Mouse (Mus musculus) small intestine, adult 2 months (tissue): ENCODE data around the gene Atp6v1f. TPM values are rescaled to one million over a fixed set of nuclear protein-coding genes. Genes with fewer than 3 reads are reported as not detected.

Source experiments
- H3K27ac ChIP-seq: fragments of 200-500 bp; 2 replicates; pipeline ENCODE4 v1.5.1; 2012; ENCODE audit warnings: low read depth, low read length, control low read depth, inconsistent platforms; ENCODE audit not compliant: insufficient read depth
- H3K27me3 ChIP-seq: fragments of 200-500 bp; 2 replicates; pipeline ENCODE4 v1.6.1; 2012; ENCODE audit warnings: mild to moderate bottlenecking, moderate library complexity, low read length, inconsistent platforms; ENCODE audit not compliant: control insufficient read depth, insufficient read depth
- H3K36me3 ChIP-seq: fragments of 200-500 bp; 2 replicates; pipeline ENCODE4 v1.6.1; 2012; ENCODE audit warnings: mild to moderate bottlenecking, low read length, control low read depth, inconsistent platforms; ENCODE audit not compliant: control insufficient read depth, insufficient read depth
- H3K4me1 ChIP-seq: fragments of 200-500 bp; 2 replicates; pipeline ENCODE4 v1.6.1; 2012; ENCODE audit warnings: low read length, inconsistent platforms, mixed read lengths; ENCODE audit not compliant: control insufficient read depth, insufficient read depth, insufficient read length
- H3K4me3 ChIP-seq: fragments of 200-500 bp; 2 replicates; pipeline ENCODE4 v1.5.1; 2012; ENCODE audit warnings: low read depth, mild to moderate bottlenecking, control low read depth, inconsistent platforms, low read length, moderate library complexity
- CTCF ChIP-seq: fragments of 200-500 bp; IDR thresholded peaks from 2 replicates; pipeline ENCODE4 v1.5.1; 2012; ENCODE audit warnings: low read depth, mild to moderate bottlenecking, control low read depth, inconsistent platforms, low read length, moderate library complexity, mixed read lengths; ENCODE audit not compliant: insufficient replicate concordance, insufficient read length; ENCODE audit errors: extremely low read depth
- POLR2A ChIP-seq: fragments of 200-500 bp; IDR thresholded peaks from 2 replicates; pipeline ENCODE4 v1.6.1; 2012; ENCODE audit warnings: low read depth, mild to moderate bottlenecking, control low read depth, inconsistent platforms, low read length, moderate library complexity
- WGBS: fragments of 180-500 bp; shearing (Covaris S2); methylation state at CpG from one replicate; pipeline ENCODE4 v1.1.7; 2018; 5-methylcytosine and 5-hydroxymethylcytosine counted together
- polyA plus RNA-seq: library from polyadenylated mRNA; depleted of rRNA; stranded (reverse); fragments of >200 nt; gene quantifications from 2 replicates; pipeline ENCODE4 v1.2.3, GENCODE M21; 2012

Atp6v1f gene
- polyA plus RNA-seq, 1 experiment = 205 TPM

GRCm38 (mm10) chr6:29463388-29463787 lies 4.1 kb upstream of the Atp6v1f start:
- no peak overlapping the region for H3K27ac ChIP-seq
- no peaks in the 10 kb centered on the region for H3K27me3 ChIP-seq
- 72% methylated on average over 3 of the region's 3 CpGs for WGBS
- no peak for TF ChIP-seq CTCF
- TF ChIP-seq POLR2A = no peak
- H3K36me3 ChIP-seq = no peaks in the 10 kb centered on the region
- H3K4me1 ChIP-seq = no peaks in the 10 kb centered on the region
- H3K4me3 ChIP-seq = no peak overlapping the region

- Histone ChIP-seq H3K27ac (no peak overlapping the region), H3K27me3 (no peaks in the 10 kb centered on the region), H3K4me1 (peaks cover 9% of the 10 kb centered on the region), H3K36me3 (peaks cover 5% of the 10 kb centered on the region), H3K4me3 (no peak overlapping the region)
- TF ChIP-seq POLR2A (no peak), CTCF (no peak)
- WGBS = 66% methylated on average over 3 of the region's 3 CpGs
Observed at GRCm38 (mm10) chr6:29468851-29469250, 1.3 kb downstream of the Atp6v1f start.

- no peak for TF ChIP-seq POLR2A
- TF ChIP-seq CTCF = no peak
- Histone ChIP-seq H3K4me1 (peaks cover 13% of the 10 kb centered on the region), H3K36me3 (peaks cover 5% of the 10 kb centered on the region), H3K4me3 (no peak within 1 kb of the TSS), H3K27me3 (no peaks in the 10 kb centered on the region), H3K27ac (no peak within 1 kb of the TSS)
- WGBS = 71% methylated on average over 4 of the region's 4 CpGs
Observed at GRCm38 (mm10) chr6:29471137-29471536, 3.6 kb downstream of the Atp6v1f start, which contains the start of gene Atp6v1fnb. Gene Atp6v1fnb, plus strand, starts transcription at chr6:29471437.

- 0 out of 2 replicates have a peak, but pooled peaks have one; percentile 10 for TF ChIP-seq POLR2A
- no peak for TF ChIP-seq CTCF
- no peak overlapping the region for H3K27ac ChIP-seq
- 6% methylated on average over 33 of the region's 33 CpGs for WGBS
- peak overlapping the region; percentile 65 for H3K4me3 ChIP-seq
- H3K4me1 ChIP-seq = peaks cover 9% of the 10 kb centered on the region
- H3K27me3 ChIP-seq = no peaks in the 10 kb centered on the region
- peaks cover 5% of the 10 kb centered on the region for H3K36me3 ChIP-seq
Observed at GRCm38 (mm10) chr6:29473941-29474691, 6.6 kb downstream of the Atp6v1f start.

GRCm38 (mm10) chr6:29474736-29475135 lies 7.2 kb downstream of the Atp6v1f start:
- Histone ChIP-seq H3K27ac (no peak overlapping the region), H3K36me3 (peaks cover 5% of the 10 kb centered on the region), H3K4me3 (no peak overlapping the region), H3K4me1 (peaks cover 8% of the 10 kb centered on the region), H3K27me3 (no peaks in the 10 kb centered on the region)
- TF ChIP-seq POLR2A = no peak
- no peak for TF ChIP-seq CTCF
- WGBS = 85% methylated on average over 2 of the region's 2 CpGs

GRCm38 (mm10) chr6:29482691-29483090 lies 15.2 kb downstream of the Atp6v1f start:
- no peaks in the 10 kb centered on the region for H3K27me3 ChIP-seq
- TF ChIP-seq CTCF (no peak), POLR2A (no peak)
- H3K36me3 ChIP-seq = no peaks in the 10 kb centered on the region
- whole genome bisulfite sequencing = 92% methylated on average over 13 of the region's 13 CpGs
- peaks cover 8% of the 10 kb centered on the region for H3K4me1 ChIP-seq
- no peak overlapping the region for H3K4me3 ChIP-seq
- H3K27ac ChIP-seq = no peak overlapping the region

- Histone ChIP-seq H3K36me3 (no peaks in the 10 kb centered on the region), H3K27me3 (no peaks in the 10 kb centered on the region), H3K27ac (no peak overlapping the region), H3K4me3 (peak overlapping the region; percentile 70), H3K4me1 (peaks cover 8% of the 10 kb centered on the region)
- WGBS = 11% methylated on average over 26 of the region's 26 CpGs
- TF ChIP-seq POLR2A = no peak
- peak; percentile 87; the same call in 1 of the 2 replicates for TF ChIP-seq CTCF
Observed at GRCm38 (mm10) chr6:29484716-29485559, 17.4 kb downstream of the Atp6v1f start.

GRCm38 (mm10) chr6:29485951-29486350 lies 18.4 kb downstream of the Atp6v1f start:
- no peak for TF ChIP-seq POLR2A
- no peak for TF ChIP-seq CTCF
- H3K4me3 ChIP-seq = no peak overlapping the region
- no peaks in the 10 kb centered on the region for H3K27me3 ChIP-seq
- H3K4me1 ChIP-seq = peaks cover 8% of the 10 kb centered on the region
- WGBS = 52% methylated on average over 2 of the region's 2 CpGs
- H3K27ac ChIP-seq = no peak overlapping the region
- H3K36me3 ChIP-seq = no peaks in the 10 kb centered on the region
